Mouse (Mus musculus) erythroblast, embryonic 14.5 days (primary cell): Measurements from ENCODE around the gene Zfyve1.

ENCODE experiments used
- GATA1 ChIP-seq: IDR thresholded peaks from 2 replicates; pipeline ENCODE4 v1.6.1; 2012; ENCODE audit warnings: low read length, inconsistent platforms, mixed read lengths
- TAL1 ChIP-seq: IDR thresholded peaks from 3 replicates; pipeline ENCODE4 v1.6.1; 2012; ENCODE audit warnings: low read length, inconsistent platforms, mixed read lengths

DNA sequence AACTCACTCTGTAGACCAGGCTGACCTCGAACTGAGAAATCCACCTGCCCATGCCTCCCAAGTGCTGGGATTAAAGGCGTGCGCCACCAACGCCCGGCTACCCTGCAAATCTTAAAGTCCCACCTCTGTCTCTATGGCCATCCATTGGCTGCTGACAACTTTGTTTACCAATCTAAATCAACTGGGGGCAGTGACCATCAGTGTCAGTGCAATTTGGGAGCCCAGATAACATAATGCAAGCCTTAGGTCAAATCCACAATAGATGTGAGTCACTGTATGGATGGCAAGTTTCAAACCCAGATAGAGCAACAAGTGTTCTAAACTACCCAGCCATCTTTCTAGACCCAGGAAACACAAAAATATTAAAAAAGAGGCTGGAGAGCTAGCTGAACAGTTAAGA is 5.3 kb upstream of the Zfyve1 start:
- no peak for TF ChIP-seq GATA1
- no peak for TF ChIP-seq TAL1
